Mouse (Mus musculus) embryo, embryonic 11 days (tissue): Measurements from ENCODE around the gene Olfr1461.

Experiments
- DNase-seq: peaks from one replicate; pipeline ENCODE4 v3.0.0-alpha.2; 2015

Gene Olfr1461

DNA sequence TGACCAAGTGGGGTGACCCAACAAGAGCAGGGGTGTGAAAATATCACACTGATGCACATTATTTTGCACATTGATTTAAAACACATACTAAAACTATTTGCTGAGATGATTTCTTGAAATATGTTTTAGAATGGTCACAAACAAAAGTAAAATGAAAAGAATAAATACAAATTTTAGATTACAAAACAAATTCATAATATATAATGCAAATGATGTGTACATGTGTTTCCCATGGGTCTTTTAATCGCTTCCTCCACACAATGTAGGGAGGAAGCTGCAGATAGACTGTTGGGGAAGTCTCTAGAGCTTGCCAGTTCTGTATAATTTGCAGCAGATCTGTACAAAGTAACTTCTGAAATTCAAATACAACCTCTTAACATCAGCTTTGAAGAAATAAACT, at the start of gene Olfr1461:
Gene Olfr1461, plus strand, starts transcription at position 301 of the 400 bp plus-strand sequence.
- DNase-seq: no peak

DNA sequence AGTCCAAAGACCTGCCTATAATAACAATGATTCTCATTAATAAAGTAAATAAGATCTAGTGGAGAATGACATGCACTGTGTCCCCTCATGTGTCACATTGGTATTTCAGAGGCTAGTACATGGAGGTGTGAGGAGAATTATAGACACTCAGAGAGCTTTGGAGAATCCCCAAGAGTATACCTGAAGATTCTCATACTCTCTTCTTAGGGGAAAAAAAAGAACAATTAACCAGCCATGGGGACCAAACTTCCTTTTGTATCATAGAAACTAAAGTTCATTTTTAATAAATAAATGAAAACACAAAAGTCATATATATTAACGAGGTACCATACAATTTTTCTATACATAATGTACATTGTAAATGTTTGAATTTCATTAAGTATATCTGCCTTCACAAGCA, 13.4 kb upstream of the Olfr1461 start, which contains the start of gene Olfr1459:
Gene Olfr1459, minus strand, starts transcription at position 101 of the 400 bp plus-strand sequence.
- no peak for DNase-seq

DNA sequence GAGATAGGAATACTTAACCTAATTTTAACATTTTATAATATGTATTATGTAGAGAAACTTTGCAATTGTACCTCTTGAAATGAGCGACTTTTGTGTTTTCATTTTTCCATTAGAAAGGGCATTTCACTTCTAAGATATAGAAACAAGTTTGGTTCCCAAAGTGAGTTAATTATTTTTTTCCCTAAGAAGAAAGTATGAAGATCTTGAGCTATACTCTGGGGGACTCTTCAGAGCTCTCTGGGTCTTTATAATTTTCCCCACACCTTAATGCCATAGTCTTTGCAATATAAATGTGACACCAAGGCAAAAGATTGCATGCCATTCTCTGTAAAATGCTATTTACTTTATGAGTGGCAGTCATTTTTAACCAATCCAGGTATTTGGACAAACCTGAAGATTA, 22.6 kb downstream of the Olfr1461 start, which contains the start of gene Olfr1462:
Gene Olfr1462, plus strand, starts transcription at position 301 of the 400 bp plus-strand sequence.
- DNase-seq: no peak
